Mouse (Mus musculus) liver, postnatal 0 days (tissue): ENCODE measurements around the gene Armcx4.

ENCODE experiments used
- CTCF ChIP-seq: sonication (generic); IDR thresholded peaks from 2 replicates; pipeline ENCODE4 v1.5.1; 2016; ENCODE audit warnings: antibody characterized with exemption, low read depth
- EP300 ChIP-seq: IDR thresholded peaks from 2 replicates; pipeline ENCODE4 v1.6.1; 2016; ENCODE audit warnings: antibody characterized with exemption, low read depth, mild to moderate bottlenecking

GRCm38 (mm10) chrX:134648031-134648692 is 38.2 kb upstream of the Armcx4 start:
- peak; percentile 72 for TF ChIP-seq CTCF
- no peak for TF ChIP-seq EP300
